Mouse (Mus musculus) MEL (cell line): ENCODE data around the gene Tmem179b. TPM values are rescaled to one million over a fixed set of nuclear protein-coding genes. Genes with fewer than 3 reads are reported as not detected.

Experiments used
- DNase-seq: peaks from one replicate; pipeline ENCODE4 v3.0.0; 2011; ENCODE audit warnings: low read depth, low spot score
- H3K27ac ChIP-seq: 2 replicates; pipeline ENCODE4 v1.5.1; 2012; ENCODE audit warnings: low read depth, mild to moderate bottlenecking, control low read depth, low read length, moderate library complexity; ENCODE audit not compliant: control insufficient read depth
- H3K27me3 ChIP-seq, 2 experiments: fragments of 150-350 bp in 1 of 2; sonication (generic) in 1 of 2; 2 replicates each; pipeline ENCODE4 v1.6.1; 2012; ENCODE audit warnings: low read length in 2 of 2, mild to moderate bottlenecking in 2 of 2, improper control_type of control experiment in 1 of 2, moderate library complexity in 1 of 2; ENCODE audit not compliant: insufficient read depth in 2 of 2, control insufficient read depth in 1 of 2
- H3K36me3 ChIP-seq, 2 experiments: 2 replicates each; pipeline ENCODE4 v1.6.1; 2012 to 2014; ENCODE audit warnings: low read length in 2 of 2, improper control_type of control experiment in 1 of 2, inconsistent platforms in 1 of 2, mild to moderate bottlenecking in 1 of 2; ENCODE audit not compliant: insufficient read depth in 2 of 2, control insufficient read depth in 1 of 2
- H3K4me1 ChIP-seq, 2 experiments: fragments of 150-350 bp in 1 of 2; sonication (generic) in 1 of 2; 2 replicates each; pipeline ENCODE4 v1.6.1; 2012; ENCODE audit warnings: low read length in 2 of 2, improper control_type of control experiment in 1 of 2, mild to moderate bottlenecking in 1 of 2; ENCODE audit not compliant: insufficient read depth in 2 of 2, control insufficient read depth in 1 of 2
- H3K4me3 ChIP-seq, 2 experiments: fragments of 150-350 bp in 1 of 2; sonication (generic) in 1 of 2; 2 replicates each; pipeline ENCODE4 v1.5.1; 2012; ENCODE audit warnings: low read depth in 2 of 2, low read length in 2 of 2, mild to moderate bottlenecking in 2 of 2, moderate library complexity in 2 of 2, control low read depth in 1 of 2, improper control_type of control experiment in 1 of 2; ENCODE audit not compliant: control insufficient read depth in 1 of 2, insufficient read depth in 1 of 2
- H3K79me2 ChIP-seq: 2 replicates; pipeline ENCODE4 v1.6.1; 2012; ENCODE audit warnings: mild to moderate bottlenecking, low read length, moderate library complexity; ENCODE audit not compliant: control insufficient read depth, poor library complexity, insufficient read depth
- H3K9ac ChIP-seq: 2 replicates; pipeline ENCODE4 v1.6.1; 2012; ENCODE audit warnings: low read depth, mild to moderate bottlenecking, control low read depth, low read length, moderate library complexity; ENCODE audit not compliant: control insufficient read depth, poor library complexity, severe bottlenecking
- H3K9me3 ChIP-seq: fragments of 150-350 bp; sonication (generic); replicated peaks from 2 replicates; pipeline ENCODE4 v1.6.1; 2012; ENCODE audit warnings: mild to moderate bottlenecking, low read length, improper control_type of control experiment, moderate library complexity; ENCODE audit not compliant: insufficient read depth
- BHLHE40 ChIP-seq: IDR thresholded peaks from 2 replicates; pipeline ENCODE4 v1.6.1; 2012; ENCODE audit warnings: low read depth, mild to moderate bottlenecking, inconsistent platforms, low read length, improper control_type of control experiment, borderline replicate concordance
- CHD1 ChIP-seq: IDR thresholded peaks from 2 replicates; pipeline ENCODE4 v1.6.1; 2012; ENCODE audit warnings: low read depth, mild to moderate bottlenecking, inconsistent platforms, low read length, improper control_type of control experiment
- EP300 ChIP-seq, 2 experiments: IDR thresholded peaks; 2 replicates each; pipeline ENCODE4 v1.6.1; 2011; ENCODE audit warnings: improper control_type of control experiment in 2 of 2, low read length in 2 of 2, low read depth in 1 of 2, mild to moderate bottlenecking in 1 of 2
- GABPA ChIP-seq: IDR thresholded peaks from 2 replicates; pipeline ENCODE4 v1.6.1; 2012; ENCODE audit warnings: low read depth, mild to moderate bottlenecking, inconsistent platforms, low read length, improper control_type of control experiment, moderate library complexity
- MAFK ChIP-seq: IDR thresholded peaks from 2 replicates; pipeline ENCODE4 v1.6.1; 2011; ENCODE audit warnings: low read depth, mild to moderate bottlenecking, low read length, improper control_type of control experiment, borderline replicate concordance
- MAX ChIP-seq: IDR thresholded peaks from 2 replicates; pipeline ENCODE4 v1.6.1; 2011; ENCODE audit warnings: low read length, improper control_type of control experiment
- MEF2A ChIP-seq: IDR thresholded peaks from 2 replicates; pipeline ENCODE4 v1.6.1; 2014; ENCODE audit warnings: low read depth, mild to moderate bottlenecking, inconsistent platforms, low read length, improper control_type of control experiment; ENCODE audit not compliant: poor library complexity, insufficient replicate concordance, severe bottlenecking; ENCODE audit errors: extremely low read depth
- MYB ChIP-seq: IDR thresholded peaks from 2 replicates; pipeline ENCODE4 v1.6.1; 2011; ENCODE audit warnings: mild to moderate bottlenecking, low read depth, low read length, improper control_type of control experiment
- NELFE ChIP-seq: IDR thresholded peaks from 2 replicates; pipeline ENCODE4 v1.6.1; 2011; ENCODE audit warnings: low read depth, low read length, improper control_type of control experiment
- POLR2A ChIP-seq, 2 experiments: IDR thresholded peaks; 2 replicates each; pipeline ENCODE4 v1.6.1; 2011 to 2012; ENCODE audit warnings: low read length in 2 of 2, mild to moderate bottlenecking in 2 of 2, control low read depth in 1 of 2, improper control_type of control experiment in 1 of 2, low read depth in 1 of 2, moderate library complexity in 1 of 2; ENCODE audit not compliant: control insufficient read depth in 1 of 2, insufficient read depth in 1 of 2, poor library complexity in 1 of 2
- POLR2AphosphoS2 ChIP-seq: IDR thresholded peaks from 2 replicates; pipeline ENCODE4 v1.6.1; 2011; ENCODE audit warnings: low read length, improper control_type of control experiment
- RAD21 ChIP-seq: IDR thresholded peaks from 2 replicates; pipeline ENCODE4 v1.6.1; 2011; ENCODE audit warnings: mild to moderate bottlenecking, low read depth, low read length, improper control_type of control experiment
- RCOR1 ChIP-seq: IDR thresholded peaks from 2 replicates; pipeline ENCODE4 v1.6.1; 2012; ENCODE audit warnings: low read depth, mild to moderate bottlenecking, inconsistent platforms, low read length, improper control_type of control experiment
- SIN3A ChIP-seq: IDR thresholded peaks from 2 replicates; pipeline ENCODE4 v1.6.1; 2012; ENCODE audit warnings: low read length, improper control_type of control experiment, inconsistent platforms
- SMC3 ChIP-seq: IDR thresholded peaks from 2 replicates; pipeline ENCODE4 v1.6.1; 2011; ENCODE audit warnings: low read depth, low read length, improper control_type of control experiment
- TBP ChIP-seq: IDR thresholded peaks from 2 replicates; pipeline ENCODE4 v1.8.0; 2011; ENCODE audit warnings: low read depth, low read length, improper control_type of control experiment
- TCF12 ChIP-seq: IDR thresholded peaks from 2 replicates; pipeline ENCODE4 v1.6.1; 2014; ENCODE audit warnings: low read depth, mild to moderate bottlenecking, inconsistent platforms, low read length, improper control_type of control experiment, moderate library complexity
- UBTF ChIP-seq: IDR thresholded peaks from 2 replicates; pipeline ENCODE4 v1.6.1; 2012; ENCODE audit warnings: low read depth, mild to moderate bottlenecking, inconsistent platforms, low read length, improper control_type of control experiment, moderate library complexity, borderline replicate concordance; ENCODE audit not compliant: insufficient read depth
- ZC3H11A ChIP-seq: IDR thresholded peaks from 2 replicates; pipeline ENCODE4 v1.6.1; 2012; ENCODE audit warnings: low read depth, mild to moderate bottlenecking, inconsistent platforms, low read length, improper control_type of control experiment
- ZMIZ1 ChIP-seq: IDR thresholded peaks from 2 replicates; pipeline ENCODE4 v1.6.1; 2012; ENCODE audit warnings: low read depth, mild to moderate bottlenecking, inconsistent platforms, low read length, improper control_type of control experiment, moderate library complexity
- ZNF384 ChIP-seq: IDR thresholded peaks from 2 replicates; pipeline ENCODE4 v1.6.1; 2012; ENCODE audit warnings: low read depth, mild to moderate bottlenecking, inconsistent platforms, low read length, improper control_type of control experiment
- polyA plus RNA-seq, 2 experiments: library from polyadenylated mRNA; stranded (reverse) in 1 of 2; unstranded in 1 of 2; fragments of >175 nt in 1 of 2; fragments of >200 nt in 1 of 2; gene quantifications; 2 replicates each; pipeline versions ENCODE4 v1.2.1 to v1.2.4; 2012; ENCODE audit warnings: low replicate concordance in 2 of 2, low read depth in 1 of 2; ENCODE audit not compliant: insufficient read length in 2 of 2, insufficient read depth in 1 of 2, missing spikeins in 1 of 2
- total RNA-seq: library from RNA; depleted of rRNA; stranded (reverse); fragments of 300-350 nt; gene quantifications from 2 replicates; pipeline ENCODE4 v1.2.3, GENCODE M21; 2012

The Tmem179b gene
- total and polyA plus RNA-seq, 3 experiments: 60.0 to 101 TPM; not detected in 1

DNA sequence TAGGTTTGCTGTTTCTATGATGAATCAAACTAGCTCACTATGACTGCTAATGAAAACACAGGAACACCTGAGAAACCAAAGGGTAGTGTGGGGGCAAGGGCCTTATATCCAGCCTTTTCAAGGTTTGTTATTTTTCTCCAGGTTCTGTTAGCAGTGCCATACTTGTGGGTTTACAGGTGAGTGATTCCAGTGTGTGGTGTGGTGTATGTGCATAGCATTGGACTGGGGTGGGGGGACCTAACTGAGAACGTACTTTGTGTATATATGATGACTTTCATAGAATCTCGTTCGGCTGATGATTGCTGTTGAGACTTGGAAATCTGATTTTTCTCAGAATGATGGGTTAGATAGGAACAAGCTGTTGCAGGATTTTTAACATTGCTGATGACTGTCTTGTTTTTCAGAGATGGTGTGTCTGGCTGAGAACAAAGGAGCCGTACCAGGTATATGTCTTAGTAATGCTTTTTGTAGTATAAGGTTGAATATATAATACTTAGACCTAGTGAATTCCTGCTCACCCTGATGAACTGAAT is 49.1 kb downstream of the Tmem179b start:
- DNase-seq: no peak
- H3K9ac ChIP-seq: peak overlapping the region; percentile 97
- peak; percentile 41; the same call in 1 of the 2 replicates for TF ChIP-seq MYB
- no peak for TF ChIP-seq ZNF384
- no peak for TF ChIP-seq UBTF
- 0 out of 2 replicates have a peak, but pooled peaks have one; percentile 19 for TF ChIP-seq SIN3A
- TF ChIP-seq MEF2A: no peak
- no peak for TF ChIP-seq BHLHE40
- TF ChIP-seq SMC3: peak; percentile 10
- TF ChIP-seq POLR2AphosphoS2: peak; percentile 9; the same call in 1 of the 2 replicates
- no peak for TF ChIP-seq RAD21
- no peak for TF ChIP-seq ZC3H11A
- no peak for TF ChIP-seq TBP
- TF ChIP-seq RCOR1: peak; percentile 22; the same call in 1 of the 2 replicates
- TF ChIP-seq MAFK: peak; percentile 41; the same call in 1 of the 2 replicates
- TF ChIP-seq POLR2A (IDR thresholded peaks at IDR 0.05; ENCODE audit: control insufficient read depth in 1 of 2, insufficient read depth in 1 of 2, low read depth in 1 of 2, low read length in 2 of 2, poor library complexity in 1 of 2): peak; percentile 15 to 31; a peak in 1 of 4 replicates
- peak; percentile 95; the same call in 1 of the 2 replicates for TF ChIP-seq CHD1
- TF ChIP-seq GABPA: no peak
- TF ChIP-seq ZMIZ1: peak; percentile 57; the same call in 1 of the 2 replicates
- TF ChIP-seq TCF12: no peak
- no peak for TF ChIP-seq NELFE
- TF ChIP-seq EP300 (IDR thresholded peaks at IDR 0.05; ENCODE audit: low read depth in 1 of 2, low read length in 2 of 2): 0 out of 4 replicates have a peak, but pooled peaks of 1 of the 2 experiments have one; percentile 14
- no peak for TF ChIP-seq MAX
- TF ChIP-seq, all 39 proteins: peak for 10
- Histone ChIP-seq H3K36me3 (peaks cover 12 to 22% of the 10 kb centered on the region in 2 experiments), H3K9me3 (no peaks in the 10 kb centered on the region), H3K27me3 (no peaks in the 10 kb centered on the region), H3K4me1 (peaks cover 0 to 7% of the 10 kb centered on the region in 2 experiments; a peak in 1 of 4 replicates), H3K4me3 (peak overlapping the region; percentile 59 to 95), H3K79me2 (peaks cover 36% of the 10 kb centered on the region), H3K27ac (peak overlapping the region; percentile 97)
